Mouse (Mus musculus): ENCODE measurements around the gene Msln. TPM values are rescaled to one million over a fixed set of nuclear protein-coding genes. Genes with fewer than 3 reads are reported as not detected.

Gene Msln
- total and polyA plus RNA-seq, 2 experiments from 2014 or later, result 1.6 to 2.2 TPM

DNA sequence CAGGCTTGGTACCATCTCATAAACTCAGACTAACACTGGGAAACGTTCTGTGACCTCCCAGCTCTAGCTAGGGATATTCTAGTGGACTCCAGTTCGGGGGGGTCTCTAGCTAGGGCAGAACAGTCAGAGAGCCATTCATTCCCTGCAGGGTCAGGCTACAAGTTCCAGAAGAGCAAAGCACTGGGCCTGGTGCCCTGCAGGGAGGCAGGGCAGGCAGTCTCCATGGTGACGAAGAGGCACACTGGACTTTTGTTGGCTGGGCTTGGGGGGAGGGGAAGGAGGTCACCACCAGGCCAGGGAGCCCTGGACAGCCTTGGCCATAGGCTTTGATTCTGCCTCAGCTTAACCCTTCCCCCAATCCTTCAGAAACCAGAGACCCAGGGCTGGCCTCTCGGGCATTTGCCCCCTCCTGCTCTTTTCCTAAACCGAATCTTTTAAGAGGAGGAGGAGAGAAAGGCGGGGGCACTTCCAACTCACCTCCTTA lies 41.5 kb upstream of the Msln start, which contains the start of gene AC134908.4:
Gene AC134908.4 (minus strand): TSS at position 51 of the 484 bp plus-strand sequence.
- 9% methylated on average over 6 of the region's 6 CpGs for WGBS
- ATAC-seq (ENCODE audit: low FRiP score), result peak; percentile 31
- no peak for TF ChIP-seq CTCF (IDR thresholded peaks at IDR 0.05)

DNA sequence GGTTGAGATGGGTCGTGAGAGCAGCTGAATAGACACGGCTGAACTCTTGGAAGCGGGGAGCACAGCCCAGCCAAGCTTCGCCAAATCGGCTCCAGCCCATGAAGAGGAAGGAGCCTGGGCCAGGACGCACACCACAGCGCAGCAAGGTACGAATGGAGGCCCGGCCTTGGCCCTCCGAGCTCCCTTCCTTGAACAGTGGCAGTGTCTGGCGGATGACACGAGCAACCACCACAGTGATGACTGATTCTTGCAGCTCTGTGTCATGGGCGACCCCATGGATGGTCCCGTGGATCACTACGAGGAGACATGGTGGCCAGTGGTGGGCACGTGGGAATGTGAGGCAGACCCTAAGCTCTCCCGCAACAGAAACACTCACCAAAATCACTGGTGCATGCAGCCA lies 40.8 kb upstream of the Msln start:
- DNase-seq (ENCODE audit: low spot score) (no peak), ATAC-seq (ENCODE audit: low FRiP score) (no peak)
- no peaks in the 10 kb centered on the region for H3K36me3 ChIP-seq (ENCODE audit: insufficient read depth, low read length)
- H3K4me1 ChIP-seq (ENCODE audit: insufficient read depth, low read length), result peaks cover 16% of the 10 kb centered on the region; the same call in 1 of the 2 replicates
- H3K27ac ChIP-seq (ENCODE audit: low read depth, low read length), result peak overlapping the region; percentile 65
- peak overlapping the region; percentile 79 for H3K4me2 ChIP-seq (ENCODE audit: low read depth, low read length, poor library complexity, severe bottlenecking)
- no peak overlapping the region for H3K9ac ChIP-seq (replicated peaks; ENCODE audit: low read length, poor library complexity, severe bottlenecking)
- 42% methylated on average over 17 of the region's 17 CpGs for WGBS
- TF ChIP-seq CTCF (IDR thresholded peaks at IDR 0.05), result no peak
- H3K27me3 ChIP-seq (ENCODE audit: insufficient read depth, low read length), result peaks cover 11% of the 10 kb centered on the region; the same call in 1 of the 2 replicates
- no peaks in the 10 kb centered on the region for H3K9me3 ChIP-seq (ENCODE audit: low read length)
- H3K4me3 ChIP-seq (ENCODE audit: low read depth, low read length), result no peak overlapping the region

More for the DNA sequence above, 41.5 kb upstream of the Msln start, which contains the start of gene AC134908.4:
- Histone ChIP-seq H3K4me2 (ENCODE audit: low read depth, low read length, poor library complexity, severe bottlenecking) (peak within 1 kb of the TSS; percentile 79), H3K27me3 (ENCODE audit: insufficient read depth, low read length) (peaks cover 11% of the 10 kb centered on the region; the same call in 1 of the 2 replicates), H3K27ac (ENCODE audit: low read depth, low read length) (peak within 1 kb of the TSS; percentile 65), H3K36me3 (ENCODE audit: insufficient read depth, low read length) (no peaks in the 10 kb centered on the region), H3K4me3 (ENCODE audit: low read depth, low read length) (peak within 1 kb of the TSS; percentile 51), H3K9ac (replicated peaks; ENCODE audit: low read length, poor library complexity, severe bottlenecking) (0 out of 2 replicates have a peak within 1 kb of the TSS, but pooled peaks have one; percentile 29), H3K9me3 (ENCODE audit: low read length) (no peaks in the 10 kb centered on the region), H3K4me1 (ENCODE audit: insufficient read depth, low read length) (peaks cover 13% of the 10 kb centered on the region; the same call in 1 of the 2 replicates)
- peak; percentile 80 for DNase-seq (ENCODE audit: low spot score)

DNA sequence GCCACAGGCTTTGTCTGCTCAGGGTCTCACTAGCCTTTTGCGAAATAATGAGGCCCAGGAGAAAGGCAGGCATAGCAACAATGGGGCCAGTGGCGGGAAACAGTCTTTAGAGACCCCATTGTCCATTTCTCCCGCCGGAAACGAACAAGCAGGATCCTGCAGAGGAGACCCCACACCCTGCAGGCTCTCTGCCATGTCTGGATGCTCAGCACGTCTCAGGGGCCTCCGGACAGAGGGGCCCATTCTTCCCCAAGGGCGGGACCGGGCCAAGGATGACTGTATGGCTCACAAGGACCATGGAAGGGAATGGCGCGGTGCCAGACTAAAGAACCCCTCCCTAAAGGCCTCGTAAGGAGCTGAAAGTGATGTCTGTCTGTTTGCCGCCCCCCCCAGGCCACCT lies 40.0 kb upstream of the Msln start:
- 17% methylated on average over 13 of the region's 13 CpGs for WGBS
- Histone ChIP-seq H3K9ac (replicated peaks; ENCODE audit: low read length, poor library complexity, severe bottlenecking) (no peak overlapping the region), H3K27ac (ENCODE audit: low read depth, low read length) (no peak overlapping the region), H3K36me3 (ENCODE audit: insufficient read depth, low read length) (0 out of 2 replicates have a peak, but pooled peaks cover 6% of the 10 kb centered on the region), H3K27me3 (ENCODE audit: insufficient read depth, low read length) (peaks cover 11% of the 10 kb centered on the region; the same call in 1 of the 2 replicates), H3K4me3 (ENCODE audit: low read depth, low read length) (no peak overlapping the region), H3K4me2 (ENCODE audit: low read depth, low read length, poor library complexity, severe bottlenecking) (peak overlapping the region; percentile 79; the same call in 1 of the 2 replicates), H3K9me3 (ENCODE audit: low read length) (no peaks in the 10 kb centered on the region), H3K4me1 (ENCODE audit: insufficient read depth, low read length) (peaks cover 16% of the 10 kb centered on the region; the same call in 1 of the 2 replicates)
- TF ChIP-seq CTCF (IDR thresholded peaks at IDR 0.05), result no peak
- no peak for ATAC-seq (ENCODE audit: low FRiP score)
- peak; percentile 52 for DNase-seq (ENCODE audit: low spot score)

DNA sequence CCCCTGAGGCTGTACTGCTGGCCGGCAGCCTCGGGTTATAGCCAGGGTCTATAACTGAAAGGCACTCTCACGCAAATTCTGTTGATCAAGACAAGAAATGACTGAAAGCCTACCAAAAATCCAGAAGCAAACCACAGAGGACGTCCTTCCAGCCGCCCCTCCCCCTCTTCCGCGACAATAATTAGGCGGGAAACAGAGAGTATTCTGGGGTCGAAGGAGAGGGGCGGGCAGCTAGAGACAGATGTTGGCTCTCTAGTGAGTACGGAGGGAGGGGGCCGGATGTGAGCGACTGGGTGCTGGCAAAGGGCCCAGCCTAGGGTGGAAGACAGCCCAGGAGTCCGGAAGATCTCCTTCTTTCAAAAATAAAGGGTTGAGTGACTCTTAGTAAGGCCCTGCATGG lies 38.4 kb upstream of the Msln start, which contains the start of gene Fam173a:
Gene Fam173a (minus strand): TSS at position 287 of the 400 bp plus-strand sequence.
- peaks cover 11% of the 10 kb centered on the region; the same call in 1 of the 2 replicates for H3K27me3 ChIP-seq (ENCODE audit: insufficient read depth, low read length)
- H3K9ac ChIP-seq (replicated peaks; ENCODE audit: low read length, poor library complexity, severe bottlenecking), result peak within 1 kb of the TSS; percentile 79
- TF ChIP-seq CTCF (IDR thresholded peaks at IDR 0.05), result no peak
- H3K36me3 ChIP-seq (ENCODE audit: insufficient read depth, low read length), result peaks cover 10% of the 10 kb centered on the region; the same call in 1 of the 2 replicates
- peaks cover 16% of the 10 kb centered on the region; the same call in 1 of the 2 replicates for H3K4me1 ChIP-seq (ENCODE audit: insufficient read depth, low read length)
- H3K4me3 ChIP-seq (ENCODE audit: low read depth, low read length), result peak within 1 kb of the TSS; percentile 84
- H3K27ac ChIP-seq (ENCODE audit: low read depth, low read length), result peak within 1 kb of the TSS; percentile 90
- H3K9me3 ChIP-seq (ENCODE audit: low read length), result no peaks in the 10 kb centered on the region
- WGBS, result under 1% methylated on average over 14 of the region's 14 CpGs
- DNase-seq (ENCODE audit: low spot score), result peak; percentile 81
- ATAC-seq (ENCODE audit: low FRiP score), result peak; percentile 67
- peak within 1 kb of the TSS; percentile 87 for H3K4me2 ChIP-seq (ENCODE audit: low read depth, low read length, poor library complexity, severe bottlenecking)

DNA sequence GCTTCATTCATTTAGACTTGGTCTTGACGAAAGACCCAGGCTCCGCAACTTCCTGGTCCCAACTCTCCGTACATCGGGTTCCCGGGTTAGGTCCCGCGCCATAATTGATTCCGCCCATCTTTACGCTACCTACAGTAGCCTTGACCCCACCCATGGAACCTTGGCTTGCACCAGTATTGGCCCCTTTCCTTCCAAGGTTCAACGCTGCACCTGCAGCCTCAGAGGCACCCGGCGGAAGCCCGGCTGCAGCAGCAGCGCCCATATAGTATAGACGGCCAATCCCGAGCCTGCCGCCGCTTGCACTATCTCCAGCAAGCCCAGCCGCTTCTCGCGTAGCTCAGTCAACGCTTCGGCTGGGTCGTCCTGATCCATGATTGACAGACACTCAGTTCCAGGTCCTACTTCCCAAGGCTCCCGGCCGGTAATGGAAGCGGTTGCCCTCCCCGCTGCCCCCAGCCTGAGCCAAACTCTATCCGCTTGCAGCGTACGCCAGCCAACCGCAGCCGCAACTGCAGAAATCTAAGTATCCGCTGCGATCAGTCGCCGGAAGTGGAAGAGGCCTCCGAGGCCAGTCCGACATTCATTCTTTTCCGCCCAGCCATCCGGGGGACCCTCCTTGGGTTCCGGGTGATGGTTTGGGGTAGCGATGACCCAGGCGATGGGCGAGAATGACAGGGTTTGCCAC lies 37.8 kb upstream of the Msln start:
- peaks cover 16% of the 10 kb centered on the region; the same call in 1 of the 2 replicates for H3K4me1 ChIP-seq (ENCODE audit: insufficient read depth, low read length)
- peak overlapping the region; percentile 87 for H3K4me2 ChIP-seq (ENCODE audit: low read depth, low read length, poor library complexity, severe bottlenecking)
- DNase-seq (ENCODE audit: low spot score), result peak; percentile 86
- no peaks in the 10 kb centered on the region for H3K9me3 ChIP-seq (ENCODE audit: low read length)
- peaks cover 15% of the 10 kb centered on the region; the same call in 1 of the 2 replicates for H3K36me3 ChIP-seq (ENCODE audit: insufficient read depth, low read length)
- under 1% methylated on average over 44 of the region's 45 CpGs for WGBS
- peak overlapping the region; percentile 84 for H3K4me3 ChIP-seq (ENCODE audit: low read depth, low read length)
- H3K27me3 ChIP-seq (ENCODE audit: insufficient read depth, low read length), result 0 out of 2 replicates have a peak, but pooled peaks cover 6% of the 10 kb centered on the region
- peak overlapping the region; percentile 90 for H3K27ac ChIP-seq (ENCODE audit: low read depth, low read length)
- ATAC-seq (ENCODE audit: low FRiP score), result peak; percentile 78
- TF ChIP-seq CTCF (IDR thresholded peaks at IDR 0.05), result no peak
- H3K9ac ChIP-seq (replicated peaks; ENCODE audit: low read length, poor library complexity, severe bottlenecking), result peak overlapping the region; percentile 79
